Mouse (Mus musculus) midbrain, embryonic 13.5 days (tissue): ENCODE results near the gene Camk2b. TPM values are rescaled to one million over a fixed set of nuclear protein-coding genes. Genes with fewer than 3 reads are reported as not detected.

Source experiments
- ATAC-seq: fragments of 200-750 bp; cut with Nextera tagmentation; 2 replicates; pipeline ENCODE4 v1.8.0; 2017; ENCODE audit warnings: mild to moderate bottlenecking, moderate TSS enrichment, moderate library complexity
- H3K27ac ChIP-seq: fragments of 300-500 bp; sonication (generic); 2 replicates; pipeline ENCODE4 v1.5.1; 2015; ENCODE audit warnings: inconsistent platforms, mild to moderate bottlenecking, moderate library complexity
- H3K27me3 ChIP-seq: fragments of 300-500 bp; sonication (generic); 2 replicates; pipeline ENCODE4 v1.6.1; 2015; ENCODE audit warnings: mild to moderate bottlenecking, inconsistent platforms
- H3K36me3 ChIP-seq: fragments of 300-500 bp; sonication (generic); 2 replicates; pipeline ENCODE4 v1.6.1; 2015; ENCODE audit warnings: mild to moderate bottlenecking, inconsistent platforms
- H3K4me1 ChIP-seq: fragments of 300-500 bp; sonication (generic); replicated peaks from 2 replicates; pipeline ENCODE4 v1.6.1; 2015; ENCODE audit warnings: inconsistent platforms
- H3K4me2 ChIP-seq: fragments of 300-500 bp; sonication (generic); replicated peaks from 2 replicates; pipeline ENCODE4 v1.6.1; 2015; ENCODE audit warnings: moderate library complexity, mild to moderate bottlenecking, inconsistent platforms
- H3K4me3 ChIP-seq: fragments of 300-500 bp; sonication (generic); replicated peaks from 2 replicates; pipeline ENCODE4 v1.5.1; 2015; ENCODE audit warnings: mild to moderate bottlenecking, inconsistent platforms
- H3K9ac ChIP-seq: fragments of 300-500 bp; sonication (generic); replicated peaks from 2 replicates; pipeline ENCODE4 v1.6.1; 2015; ENCODE audit warnings: mild to moderate bottlenecking, inconsistent platforms
- H3K9me3 ChIP-seq: fragments of 300-500 bp; sonication (generic); 2 replicates; pipeline ENCODE4 v1.6.1; 2016; ENCODE audit warnings: mild to moderate bottlenecking, inconsistent platforms
- WGBS: fragments of 180-500 bp; shearing (Covaris S2); methylation state at CpG from one replicate; pipeline ENCODE4 v1.1.7; 2015; 5-methylcytosine and 5-hydroxymethylcytosine counted together
- polyA plus RNA-seq: library from polyadenylated mRNA; unstranded; fragments of >200 nt; fragmentation: Nextera tagmentation; extraction: Ambion mirVana; gene quantifications from 2 replicates; pipeline ENCODE4 v1.2.1, GENCODE M21; 2015

Camk2b gene
- polyA plus RNA-seq, 1 experiment from 2014 or later: 45.6 TPM

- no peaks in the 10 kb centered on the region for H3K36me3 ChIP-seq
- no peaks in the 10 kb centered on the region for H3K9me3 ChIP-seq
- ATAC-seq: peak; percentile 85
- peaks cover 75% of the 10 kb centered on the region for H3K27me3 ChIP-seq
- under 1% methylated on average over 87 of the region's 95 CpGs for WGBS
- H3K27ac ChIP-seq: peak overlapping the region; percentile 70
- H3K9ac ChIP-seq: peak overlapping the region; percentile 75
- H3K4me3 ChIP-seq: peak overlapping the region; percentile 51
- H3K4me2 ChIP-seq: peak overlapping the region; percentile 62
- H3K4me1 ChIP-seq: peaks cover 40% of the 10 kb centered on the region
Measured at GRCm38 (mm10) chr11:6065551-6066121, 526 bp downstream of the Camk2b start.

GRCm38 (mm10) chr11:6065046-6065521 lies 1.1 kb downstream of the Camk2b start:
- WGBS: under 1% methylated on average over 48 of the region's 55 CpGs
- Histone ChIP-seq H3K9ac (peak overlapping the region; percentile 75), H3K27me3 (peaks cover 75% of the 10 kb centered on the region)

GRCm38 (mm10) chr11:6064215-6065045 lies 1.7 kb downstream of the Camk2b start:
- peak overlapping the region; percentile 51 for H3K4me3 ChIP-seq
- peaks cover 40% of the 10 kb centered on the region for H3K4me1 ChIP-seq
- H3K27me3 ChIP-seq: peaks cover 69% of the 10 kb centered on the region
- 3% methylated on average over 30 of the region's 30 CpGs for WGBS
- H3K9me3 ChIP-seq: no peaks in the 10 kb centered on the region
- H3K9ac ChIP-seq: peak overlapping the region; percentile 75
- peak overlapping the region; percentile 62 for H3K4me2 ChIP-seq
- no peak for ATAC-seq
- peak overlapping the region; percentile 70; the same call in 1 of the 2 replicates for H3K27ac ChIP-seq
- H3K36me3 ChIP-seq: no peaks in the 10 kb centered on the region

More at GRCm38 (mm10) chr11:6065046-6065521, 1.1 kb downstream of the Camk2b start:
- Histone ChIP-seq H3K27ac (peak overlapping the region; percentile 70), H3K4me1 (peaks cover 40% of the 10 kb centered on the region), H3K4me2 (peak overlapping the region; percentile 62), H3K36me3 (no peaks in the 10 kb centered on the region), H3K9me3 (no peaks in the 10 kb centered on the region), H3K4me3 (peak overlapping the region; percentile 51)
- ATAC-seq: peak; percentile 47

- Histone ChIP-seq H3K4me2 (peak overlapping the region; percentile 62), H3K4me3 (peak overlapping the region; percentile 51), H3K4me1 (peaks cover 38% of the 10 kb centered on the region), H3K9ac (peak overlapping the region; percentile 75), H3K9me3 (no peaks in the 10 kb centered on the region), H3K36me3 (no peaks in the 10 kb centered on the region), H3K27ac (peak overlapping the region; percentile 70; the same call in 1 of the 2 replicates), H3K27me3 (peaks cover 61% of the 10 kb centered on the region)
- no peak for ATAC-seq
- whole genome bisulfite sequencing: 48% methylated on average over 17 of the region's 17 CpGs
Measured at GRCm38 (mm10) chr11:6063501-6064214, 2.5 kb downstream of the Camk2b start.

GRCm38 (mm10) chr11:6063065-6063464 lies 3.1 kb downstream of the Camk2b start:
- Histone ChIP-seq H3K27ac (no peak overlapping the region), H3K4me1 (peaks cover 32% of the 10 kb centered on the region), H3K4me3 (no peak overlapping the region), H3K9me3 (no peaks in the 10 kb centered on the region), H3K36me3 (no peaks in the 10 kb centered on the region), H3K27me3 (peaks cover 60% of the 10 kb centered on the region), H3K9ac (peak overlapping the region; percentile 75; the same call in 1 of the 2 replicates), H3K4me2 (peak overlapping the region; percentile 62)
- ATAC-seq: no peak
- WGBS: 87% methylated on average over 7 of the region's 7 CpGs

GRCm38 (mm10) chr11:6062329-6062728 lies 3.8 kb downstream of the Camk2b start:
- H3K27me3 ChIP-seq: peaks cover 52% of the 10 kb centered on the region
- no peaks in the 10 kb centered on the region for H3K36me3 ChIP-seq
- no peak for ATAC-seq
- 91% methylated on average over 11 of the region's 11 CpGs for WGBS
- no peak overlapping the region for H3K4me3 ChIP-seq
- no peak overlapping the region for H3K9ac ChIP-seq
- H3K9me3 ChIP-seq: no peaks in the 10 kb centered on the region
- H3K27ac ChIP-seq: no peak overlapping the region
- H3K4me1 ChIP-seq: peaks cover 28% of the 10 kb centered on the region
- no peak overlapping the region for H3K4me2 ChIP-seq

GRCm38 (mm10) chr11:6061891-6062290 lies 4.3 kb downstream of the Camk2b start:
- no peak for ATAC-seq
- Histone ChIP-seq H3K36me3 (no peaks in the 10 kb centered on the region), H3K27me3 (peaks cover 48% of the 10 kb centered on the region), H3K4me3 (no peak overlapping the region), H3K9ac (no peak overlapping the region), H3K4me1 (peaks cover 28% of the 10 kb centered on the region), H3K27ac (no peak overlapping the region), H3K4me2 (no peak overlapping the region), H3K9me3 (no peaks in the 10 kb centered on the region)
- WGBS: 81% methylated on average over 5 of the region's 5 CpGs

GRCm38 (mm10) chr11:6059162-6059561 lies 7.0 kb downstream of the Camk2b start:
- Histone ChIP-seq H3K36me3 (no peaks in the 10 kb centered on the region), H3K27me3 (peaks cover 20% of the 10 kb centered on the region), H3K27ac (no peak overlapping the region), H3K4me3 (no peak overlapping the region), H3K4me2 (no peak overlapping the region), H3K4me1 (peaks cover 15% of the 10 kb centered on the region), H3K9me3 (no peaks in the 10 kb centered on the region), H3K9ac (no peak overlapping the region)
- no peak for ATAC-seq
- 93% methylated on average over 10 of the region's 10 CpGs for WGBS

GRCm38 (mm10) chr11:6053386-6053785 lies 12.8 kb downstream of the Camk2b start:
- Histone ChIP-seq H3K4me1 (no peaks in the 10 kb centered on the region), H3K27me3 (no peaks in the 10 kb centered on the region)
- 88% methylated on average over 8 of the region's 8 CpGs for WGBS

GRCm38 (mm10) chr11:6050066-6050560 lies 16.0 kb downstream of the Camk2b start:
- H3K27ac ChIP-seq: no peak overlapping the region
- H3K36me3 ChIP-seq: no peaks in the 10 kb centered on the region
- H3K9ac ChIP-seq: no peak overlapping the region
- no peak for ATAC-seq
- H3K27me3 ChIP-seq: no peaks in the 10 kb centered on the region
- H3K4me1 ChIP-seq: no peaks in the 10 kb centered on the region
- no peak overlapping the region for H3K4me3 ChIP-seq
- WGBS: 80% methylated on average over 4 of the region's 4 CpGs
- H3K9me3 ChIP-seq: no peaks in the 10 kb centered on the region
- H3K4me2 ChIP-seq: no peak overlapping the region

More at GRCm38 (mm10) chr11:6053386-6053785, 12.8 kb downstream of the Camk2b start:
- Histone ChIP-seq H3K9ac (no peak overlapping the region), H3K4me3 (no peak overlapping the region), H3K4me2 (no peak overlapping the region), H3K36me3 (no peaks in the 10 kb centered on the region), H3K9me3 (no peaks in the 10 kb centered on the region), H3K27ac (no peak overlapping the region)
- no peak for ATAC-seq

- H3K4me2 ChIP-seq: no peak overlapping the region
- H3K27me3 ChIP-seq: no peaks in the 10 kb centered on the region
- no peaks in the 10 kb centered on the region for H3K36me3 ChIP-seq
- H3K4me3 ChIP-seq: no peak overlapping the region
- H3K9ac ChIP-seq: no peak overlapping the region
- no peak overlapping the region for H3K27ac ChIP-seq
- ATAC-seq: no peak
- H3K4me1 ChIP-seq: no peaks in the 10 kb centered on the region
- 87% methylated on average over 9 of the region's 9 CpGs for WGBS
- H3K9me3 ChIP-seq: no peaks in the 10 kb centered on the region
Measured at GRCm38 (mm10) chr11:6048208-6048607, 18.0 kb downstream of the Camk2b start.
